Mouse (Mus musculus): ENCODE data around the gene S100a11. TPM values are rescaled to one million over a fixed set of nuclear protein-coding genes. Genes with fewer than 3 reads are reported as not detected.
"Not testable (repeated sequence)": the region's sequence is repeated elsewhere in the genome, so short reads cannot be mapped to it uniquely, and the experiment has no call there.

The S100a11 gene
- 912 and 1,103 TPM in 2 replicates for polyA plus RNA-seq (2012; rRNA removed)

GRCm38 (mm10) chr3:93520330-93521193 is at the start of gene S100a11:
S100a11 (plus strand) TSS chr3:93520488.
- DNase-seq (ENCODE audit: low spot score), result peak; percentile 56

GRCm38 (mm10) chr3:93480053-93480452 is 40.2 kb upstream of the S100a11 start:
- no peak for DNase-seq (ENCODE audit: low spot score)

GRCm38 (mm10) chr3:93481982-93482616 is 38.2 kb upstream of the S100a11 start:
- no peak for DNase-seq (ENCODE audit: low spot score)

- DNase-seq (ENCODE audit: low spot score), result no peak
These were observed 34.7 kb upstream of the S100a11 start for GRCm38 (mm10) chr3:93485611-93486010.

GRCm38 (mm10) chr3:93488541-93488940 is 31.7 kb upstream of the S100a11 start:
- no peak for DNase-seq (ENCODE audit: low spot score)

GRCm38 (mm10) chr3:93492176-93492575 is 28.1 kb upstream of the S100a11 start:
- no peak for DNase-seq (ENCODE audit: low spot score)

- no peak for DNase-seq (ENCODE audit: low spot score)
These were observed 26.3 kb upstream of the S100a11 start for GRCm38 (mm10) chr3:93493992-93494391.

- not testable (repeated sequence) for DNase-seq (ENCODE audit: low spot score)
These were observed 25.5 kb upstream of the S100a11 start for GRCm38 (mm10) chr3:93494774-93495173.

GRCm38 (mm10) chr3:93497131-93497530 is 23.2 kb upstream of the S100a11 start:
- no peak for DNase-seq (ENCODE audit: low spot score)

GRCm38 (mm10) chr3:93499129-93499528 is 21.2 kb upstream of the S100a11 start:
- DNase-seq (ENCODE audit: low spot score), result no peak

GRCm38 (mm10) chr3:93504536-93505189 is 15.6 kb upstream of the S100a11 start:
- no peak for DNase-seq (ENCODE audit: low spot score)

- DNase-seq (ENCODE audit: low spot score), result peak; percentile 42
These were observed 14.1 kb upstream of the S100a11 start for GRCm38 (mm10) chr3:93505960-93506863.

- no peak for DNase-seq (ENCODE audit: low spot score)
These were observed 13.4 kb upstream of the S100a11 start for GRCm38 (mm10) chr3:93506881-93507325.

- DNase-seq (ENCODE audit: low spot score), result no peak
These were observed 11.0 kb upstream of the S100a11 start for GRCm38 (mm10) chr3:93509301-93509700.

GRCm38 (mm10) chr3:93511036-93511435 is 9.3 kb upstream of the S100a11 start:
- DNase-seq (ENCODE audit: low spot score), result no peak

GRCm38 (mm10) chr3:93511801-93512200 is 8.5 kb upstream of the S100a11 start:
- no peak for DNase-seq (ENCODE audit: low spot score)

- DNase-seq (ENCODE audit: low spot score), result no peak
These were observed 7.7 kb upstream of the S100a11 start for GRCm38 (mm10) chr3:93512386-93513101.

- DNase-seq (ENCODE audit: low spot score), result no peak
These were observed 5.7 kb upstream of the S100a11 start for GRCm38 (mm10) chr3:93514628-93515027.

GRCm38 (mm10) chr3:93517343-93517742 is 2.9 kb upstream of the S100a11 start:
- no peak for DNase-seq (ENCODE audit: low spot score)

GRCm38 (mm10) chr3:93519856-93520329 is 395 bp upstream of the S100a11 start:
- DNase-seq (ENCODE audit: low spot score), result no peak
